10 mouse cellular contexts compared by ENCODE assay signal in the genomic region with DNA sequence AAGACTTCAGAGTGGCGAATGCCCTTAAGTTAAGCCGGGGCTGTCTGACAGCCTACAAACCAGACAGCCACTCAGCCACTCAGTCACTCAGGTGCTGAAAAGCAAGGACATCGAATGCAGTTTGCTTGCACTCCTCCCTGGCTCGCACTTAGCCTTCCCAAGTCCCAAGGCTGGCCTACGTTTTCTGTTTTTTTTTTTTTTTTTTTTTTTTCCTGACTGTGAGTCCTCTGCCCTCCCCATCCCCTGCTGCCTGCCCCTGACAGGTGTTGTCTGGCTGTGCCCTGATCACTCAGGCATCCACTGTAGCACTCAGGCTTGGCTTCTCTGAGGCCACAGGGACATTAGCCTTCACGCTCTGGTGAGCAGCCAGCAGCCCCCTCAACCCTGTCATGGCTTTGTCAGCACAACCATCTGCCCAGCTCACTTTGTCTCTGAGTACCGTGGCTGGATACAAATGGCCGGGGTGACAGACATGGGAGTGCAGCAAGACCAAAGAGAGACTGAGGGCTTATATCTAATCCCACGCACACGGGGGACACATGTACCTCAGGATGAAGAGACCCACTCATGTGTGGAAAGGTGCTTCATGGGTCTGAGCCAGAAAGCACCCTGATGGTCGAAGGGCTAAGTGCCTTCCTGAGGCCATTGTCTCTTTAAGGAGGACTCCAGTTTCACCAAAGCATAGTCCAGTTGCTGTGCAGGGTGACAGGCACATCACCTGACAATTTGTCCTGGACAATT. TPM values are rescaled to one million over a fixed set of nuclear protein-coding genes. Genes with fewer than 3 reads are reported as not detected.
DNase-seq lines count a peak whose midpoint lies in the region; ATAC-seq lines count a peak whose summit lies in the region.
"Had no signal": no experiment of that assay in that cellular context is flagged by ENCODE, and none has a peak within 500 bp of the region (broad histone marks: within the 10 kb centered on the region; RNA-seq: fewer than 3 reads in every experiment).

No protein-coding gene starts in this region.

- DNase-seq in Muller cell, postnatal 12 days (ENCODE audit: inconsistent ontology term) = peak; percentile 46
- peak; percentile 85 for DNase-seq in cerebellum, adult 9-10 months
- DNase-seq in kidney, postnatal 25 days = peak; percentile 84 to 93
- DNase-seq in thymus, postnatal 36 days = no peak
- no peak for DNase-seq in testis, postnatal 10 days (ENCODE audit: low spot score)
- DNase-seq in layer of hippocampus, adult 8-10 months (ENCODE audit: low spot score in 2 of 2) = no peak
- DNase-seq in thymus, adult 18-20 months = no peak

- H3K27me3 ChIP-seq in forebrain, embryonic 16.5 days (replicated peaks; ENCODE audit: control insufficient read depth, insufficient read depth, low read length) = no peaks in the 10 kb centered on the region

- H3K4me3 ChIP-seq in forebrain, embryonic 16.5 days (replicated peaks; ENCODE audit: low read length) = no peak overlapping the region

- H3K9me3 ChIP-seq in forebrain, embryonic 16.5 days (ENCODE audit: control insufficient read depth, low read length) = no peaks in the 10 kb centered on the region
- H3K9me3 ChIP-seq: G1E had no signal

- peak overlapping the region; percentile 44 for H3K27ac ChIP-seq in forebrain, embryonic 16.5 days (ENCODE audit: low read length)

- peaks cover 18% of the 10 kb centered on the region for H3K36me3 ChIP-seq in forebrain, embryonic 16.5 days (ENCODE audit: control insufficient read depth, insufficient read depth)

- peaks cover 7% of the 10 kb centered on the region; the same call in 1 of the 2 replicates for H3K4me1 ChIP-seq in forebrain, embryonic 16.5 days (replicated peaks; ENCODE audit: control insufficient read depth, insufficient read depth, low read length)

- H3K9ac ChIP-seq in forebrain, embryonic 16.5 days (replicated peaks; ENCODE audit: low read depth, low read length) = no peak overlapping the region

- peak; percentile 36; the same call in 1 of the 2 replicates for ATAC-seq in forebrain, embryonic 16.5 days

- WGBS in forebrain, embryonic 16.5 days = 54% methylated on average over 11 of the region's 11 CpGs

- H3K4me2 ChIP-seq in forebrain, embryonic 16.5 days (ENCODE audit: low read length) = no peak overlapping the region

RNA-seq across cellular contexts. Expression of a gene that starts 11.9 kb away (rescaled TPM):
- polyA plus RNA-seq in forebrain, embryonic 16.5 days (2015; fragmentation: Nextera tagmentation; extraction: Ambion mirVana) = 96.0 and 98.9 TPM in 2 replicates
- total RNA-seq in layer of hippocampus, adult 8-10 months (2022) = 10 to 100 TPM; 49.4 to 59.0 (median 51.7) TPM

RNA-seq across cellular contexts. Expression of a gene that starts 44.0 kb away (rescaled TPM):
- 8.4 and 9.1 TPM in 2 replicates for polyA plus RNA-seq in forebrain, embryonic 16.5 days (2015; fragmentation: Nextera tagmentation; extraction: Ambion mirVana)
- 100 to 1,000 TPM; 116 to 122 (median 119) TPM for total RNA-seq in layer of hippocampus, adult 8-10 months (2022)
- polyA plus RNA-seq: G1E; lung, embryonic 16.5 days had no signal

RNA-seq across cellular contexts. Expression of a gene that starts 46.2 kb away (rescaled TPM):
- polyA plus RNA-seq in forebrain, embryonic 16.5 days (2015; fragmentation: Nextera tagmentation; extraction: Ambion mirVana) = 37.8 and 38.3 TPM in 2 replicates
- 100 to 1,000 TPM in 2 of 4 experiments, 10 to 100 TPM in 2; 89.5 to 105 (median 95.6) TPM for total RNA-seq in layer of hippocampus, adult 8-10 months (2022)

RNA-seq across cellular contexts. Expression of a gene that starts 53.6 kb away (rescaled TPM):
- polyA plus RNA-seq in forebrain, embryonic 16.5 days (2015; fragmentation: Nextera tagmentation; extraction: Ambion mirVana) = 10.5 and 13.5 TPM in 2 replicates
- total RNA-seq in layer of hippocampus, adult 8-10 months (2022) = 10 to 100 TPM; 13.2 to 13.5 (median 13.4) TPM

Comparison
In these comparisons a context has a peak if more than half of its experiments do, and no peak if none do; other contexts are left out.
1. DNase-seq: peak in Muller cell, postnatal 12 days (single experiment), cerebellum, adult 9-10 months (single experiment) and kidney, postnatal 25 days (2 of 2); none in thymus, postnatal 36 days (0 of 2), testis, postnatal 10 days (single experiment), layer of hippocampus, adult 8-10 months (0 of 2) and thymus, adult 18-20 months (0 of 2).